Mouse (Mus musculus): Measurements from ENCODE around the gene 1700015G11Rik.
A peak's percentile ranks its signal among the peaks of the same experiment; 100 is the strongest.

1700015G11Rik gene

DNA sequence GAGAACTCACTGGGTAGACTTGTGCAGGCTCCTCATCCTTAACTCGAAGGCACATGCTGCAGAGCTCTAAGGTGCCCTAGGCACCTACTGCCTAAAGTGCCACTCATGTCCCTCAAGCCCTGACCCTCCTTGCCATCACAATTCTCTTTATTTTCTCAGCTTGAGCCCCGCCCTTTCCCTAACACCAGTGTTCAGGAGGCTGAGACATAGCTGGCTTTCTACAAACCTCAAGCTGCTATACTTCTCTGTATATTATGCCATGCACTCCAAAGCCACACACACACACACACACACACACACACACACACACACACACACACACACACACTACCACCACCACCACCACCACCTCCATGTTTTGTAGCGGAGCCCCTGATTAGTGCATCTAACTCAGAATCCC is at the start of gene 1700015G11Rik:
Gene 1700015G11Rik, minus strand, starts transcription at position 101 of the 400 bp plus-strand sequence.
- no peak for DNase-seq (ENCODE audit: low read depth, low spot score)

DNA sequence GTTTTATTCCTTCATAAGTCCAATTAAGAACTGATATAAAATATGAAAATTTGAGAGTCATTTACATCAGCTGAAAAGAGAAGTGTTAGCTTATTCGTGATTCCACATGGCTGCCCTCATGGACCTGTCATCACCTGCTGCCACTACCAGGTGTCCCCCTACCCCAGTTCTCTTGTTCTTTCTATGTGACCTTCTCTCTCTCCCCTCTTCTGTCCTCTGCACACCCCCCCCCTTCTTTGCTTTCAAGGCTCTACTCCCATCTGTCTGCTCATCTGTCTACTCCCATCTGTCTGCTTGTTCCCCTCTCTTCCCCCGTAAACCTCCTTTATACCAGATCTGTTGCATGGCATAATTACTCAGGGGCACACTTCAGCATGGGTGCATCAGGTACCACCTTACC is 41.4 kb upstream of the 1700015G11Rik start:
- DNase-seq (ENCODE audit: low read depth, low spot score), result no peak

DNA sequence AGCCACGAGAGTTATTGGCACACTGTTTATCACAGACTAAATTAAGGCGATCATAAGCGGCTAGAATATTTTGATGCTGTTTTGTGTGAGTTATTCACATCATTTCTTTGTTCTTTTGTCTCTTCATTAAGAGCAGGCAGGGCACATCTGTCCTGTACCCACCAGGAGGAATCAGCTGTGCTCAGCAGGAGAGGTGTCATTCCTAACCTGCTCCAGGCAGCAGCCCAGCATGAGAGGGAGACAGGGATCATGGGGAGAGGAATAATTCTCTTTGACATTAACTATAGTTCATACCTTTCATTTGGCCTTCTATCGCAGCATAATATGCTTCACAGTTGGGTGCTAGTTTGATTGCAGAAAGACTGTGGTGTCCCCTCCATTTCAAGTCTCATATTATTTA is 40.7 kb upstream of the 1700015G11Rik start:
- no peak for DNase-seq (ENCODE audit: low read depth, low spot score)

DNA sequence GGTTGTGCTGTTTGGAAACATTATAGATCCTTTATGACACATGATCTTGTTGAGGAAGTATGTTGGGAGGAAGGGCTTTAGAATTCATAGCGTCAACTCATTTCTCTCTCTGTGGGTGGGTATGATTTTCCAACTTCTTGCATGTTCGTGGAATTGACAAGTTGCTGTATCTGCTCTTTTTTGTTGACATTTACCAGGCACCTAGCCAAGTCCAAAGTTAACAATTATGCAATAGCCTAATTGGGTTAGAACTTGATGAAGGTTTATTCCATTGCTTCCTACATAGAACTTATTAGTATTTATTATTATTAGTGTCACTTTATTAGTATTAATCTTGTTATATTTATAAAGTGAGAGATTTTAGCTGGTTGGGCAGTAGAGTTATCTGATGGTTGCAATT is 40.3 kb upstream of the 1700015G11Rik start:
- DNase-seq (ENCODE audit: low read depth, low spot score), result no peak

DNA sequence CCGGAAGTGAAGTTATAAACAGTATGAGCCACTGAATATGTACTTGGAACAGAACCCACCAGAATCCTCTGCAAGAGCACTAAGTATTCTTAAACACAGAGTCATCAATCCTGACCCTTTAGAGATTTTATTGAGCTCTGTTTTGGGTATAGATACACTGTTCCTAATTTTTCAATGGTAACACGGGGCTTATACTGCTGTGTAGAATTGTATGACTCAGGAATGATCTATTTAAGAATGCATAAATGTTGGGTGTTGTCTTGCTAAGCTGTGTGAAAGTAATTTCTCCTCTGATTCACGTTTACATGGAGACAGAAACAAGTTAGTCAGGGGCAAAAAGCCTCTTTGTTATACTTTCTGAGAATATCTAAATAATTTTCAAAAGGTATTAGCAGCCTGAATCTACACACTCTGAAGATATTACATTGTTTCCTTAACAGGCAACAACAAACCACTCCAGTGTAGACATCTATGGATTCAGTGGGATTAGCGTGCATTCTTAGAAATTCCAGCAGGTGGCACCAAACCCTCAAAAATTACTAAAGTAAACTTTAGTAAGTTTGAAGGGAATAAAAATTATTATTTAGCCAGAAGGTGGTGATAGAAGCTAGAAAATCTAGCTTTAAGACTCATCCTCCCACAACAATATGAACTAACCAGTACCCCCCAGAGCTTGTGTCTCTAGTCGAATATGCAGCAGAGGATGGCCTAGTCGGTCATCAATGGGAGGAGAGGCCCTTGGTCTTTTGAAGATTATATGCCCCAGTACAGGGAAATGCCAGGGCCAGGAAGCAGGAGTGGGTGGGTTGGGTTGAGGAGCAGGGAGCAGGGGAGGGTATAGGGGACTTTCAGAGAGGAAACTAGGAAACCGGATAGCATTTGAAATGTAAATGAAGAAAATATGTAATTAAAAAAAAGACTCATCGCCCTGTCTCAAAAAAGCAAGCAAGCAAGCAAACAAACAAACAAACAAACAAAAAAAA is 22.4 kb upstream of the 1700015G11Rik start:
- DNase-seq (ENCODE audit: low read depth, low spot score), result peak; percentile 49

GRCm38 (mm10) chr7:52024050-52024626 is 8.6 kb upstream of the 1700015G11Rik start:
- no peak for DNase-seq (ENCODE audit: low read depth, low spot score)

GRCm38 (mm10) chr7:52022039-52022438 is 6.5 kb upstream of the 1700015G11Rik start:
- DNase-seq (ENCODE audit: low read depth, low spot score), result no peak

- peak; percentile 10 for DNase-seq (ENCODE audit: low read depth, low spot score)
Observed at GRCm38 (mm10) chr7:52015180-52015579, 348 bp downstream of the 1700015G11Rik start.

DNA sequence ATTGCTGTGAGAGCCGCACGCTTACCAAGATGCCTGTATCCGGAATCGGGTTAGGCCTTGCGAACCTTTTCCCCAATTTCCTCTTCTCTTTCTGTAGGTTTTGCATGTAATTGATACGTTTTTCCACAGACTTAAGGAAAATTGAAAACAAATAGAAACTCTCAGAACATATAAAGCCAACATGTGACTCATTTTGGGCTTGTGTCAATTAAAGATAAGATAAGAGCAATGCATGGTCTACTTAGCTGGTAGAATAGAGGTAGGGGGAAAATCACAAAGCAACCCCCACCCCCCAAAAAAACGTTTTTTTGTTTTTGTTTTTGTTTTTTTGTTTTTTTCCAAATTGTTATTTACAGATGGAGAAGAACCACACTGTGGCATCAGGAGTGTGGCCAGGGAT is 2.1 kb downstream of the 1700015G11Rik start:
- DNase-seq (ENCODE audit: low read depth, low spot score), result no peak

DNA sequence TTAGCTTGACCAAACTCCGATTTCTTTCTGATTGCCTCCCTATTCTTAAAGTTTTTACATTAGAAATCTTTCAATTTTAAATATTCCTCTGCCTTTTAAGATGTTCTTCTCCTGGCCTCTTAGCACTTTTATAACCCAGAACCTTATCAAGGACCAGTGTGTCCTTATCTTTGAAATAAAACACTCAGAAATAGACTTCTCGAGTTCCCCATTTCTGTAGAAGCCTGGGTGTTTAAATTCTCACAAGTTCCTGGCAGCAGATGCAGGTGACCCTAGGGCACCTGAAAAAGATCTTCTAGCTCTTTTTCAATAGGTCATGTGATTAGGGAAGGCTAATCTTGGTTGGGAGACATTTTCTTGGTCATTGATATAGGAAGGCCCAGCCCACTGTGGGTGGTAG is 8.4 kb downstream of the 1700015G11Rik start:
- DNase-seq (ENCODE audit: low read depth, low spot score), result no peak

GRCm38 (mm10) chr7:52006296-52006630 is 9.3 kb downstream of the 1700015G11Rik start:
- no peak for DNase-seq (ENCODE audit: low read depth, low spot score)

GRCm38 (mm10) chr7:52005511-52006295 is 9.8 kb downstream of the 1700015G11Rik start, which contains the start of gene Svip:
Svip (minus strand) TSS chr7:52006018.
- peak; percentile 98 for DNase-seq (ENCODE audit: low read depth, low spot score)

DNA sequence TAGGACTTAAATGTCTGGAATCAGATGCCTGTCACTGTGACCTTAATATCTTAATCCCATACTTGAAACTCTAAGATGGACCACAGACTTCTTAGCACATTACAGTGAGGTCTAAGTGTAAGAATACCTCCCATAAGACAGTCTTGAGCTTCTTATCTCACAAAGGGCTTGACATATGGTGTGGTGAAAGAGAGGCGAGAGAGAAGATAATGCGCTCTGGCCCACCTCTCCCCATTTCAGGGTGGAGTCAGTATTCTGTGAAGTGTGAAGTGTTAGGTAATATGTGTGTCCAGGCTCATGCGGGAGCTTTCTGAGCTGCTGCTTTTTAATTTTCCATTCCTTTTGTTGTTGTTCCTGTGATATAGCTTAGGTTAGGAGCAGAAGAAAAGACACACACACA is 24.5 kb downstream of the 1700015G11Rik start:
- DNase-seq (ENCODE audit: low read depth, low spot score), result no peak

GRCm38 (mm10) chr7:51986909-51987308 is 28.6 kb downstream of the 1700015G11Rik start:
- no peak for DNase-seq (ENCODE audit: low read depth, low spot score)

DNA sequence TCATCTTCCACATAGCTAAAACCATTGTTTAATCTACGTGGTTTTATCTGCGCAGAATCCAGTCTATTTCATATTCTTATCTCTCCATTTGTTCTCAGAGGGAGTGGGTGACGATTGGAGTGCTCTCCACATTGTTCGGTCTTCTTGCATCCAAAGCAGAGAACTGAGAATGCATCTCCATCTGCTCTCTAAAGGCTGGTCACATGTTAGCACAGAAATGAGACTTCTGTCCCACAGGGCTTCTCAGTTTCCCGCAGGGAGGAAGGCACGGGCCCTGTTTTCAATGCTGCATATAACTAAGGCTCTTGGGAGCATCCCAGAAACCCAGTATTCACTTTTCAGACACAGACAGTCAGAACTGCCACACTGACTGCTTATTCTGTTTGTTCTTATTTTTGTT is 29.8 kb downstream of the 1700015G11Rik start:
- DNase-seq (ENCODE audit: low read depth, low spot score), result no peak

DNA sequence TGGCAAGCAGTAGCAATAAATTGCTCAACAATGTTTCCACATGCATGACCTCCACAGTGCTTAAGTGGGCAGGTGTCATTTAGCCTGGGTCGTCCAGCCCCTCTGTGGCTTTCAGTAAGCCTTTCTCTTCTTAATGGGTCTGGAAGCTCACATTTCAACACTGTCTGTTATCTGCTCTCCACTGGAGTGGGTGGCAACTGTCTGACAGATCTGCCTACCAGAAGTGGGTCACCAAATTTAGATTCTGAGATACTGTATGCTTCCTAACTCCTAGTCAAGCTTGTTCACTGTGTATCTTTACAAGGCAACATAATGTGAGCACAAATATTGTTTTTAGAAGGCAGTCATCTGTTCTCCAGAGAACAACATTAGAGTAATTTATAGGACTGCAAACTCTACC is 33.2 kb downstream of the 1700015G11Rik start:
- no peak for DNase-seq (ENCODE audit: low read depth, low spot score)

GRCm38 (mm10) chr7:51979271-51979670 is 36.3 kb downstream of the 1700015G11Rik start:
- peak; percentile 30 for DNase-seq (ENCODE audit: low read depth, low spot score)

DNA sequence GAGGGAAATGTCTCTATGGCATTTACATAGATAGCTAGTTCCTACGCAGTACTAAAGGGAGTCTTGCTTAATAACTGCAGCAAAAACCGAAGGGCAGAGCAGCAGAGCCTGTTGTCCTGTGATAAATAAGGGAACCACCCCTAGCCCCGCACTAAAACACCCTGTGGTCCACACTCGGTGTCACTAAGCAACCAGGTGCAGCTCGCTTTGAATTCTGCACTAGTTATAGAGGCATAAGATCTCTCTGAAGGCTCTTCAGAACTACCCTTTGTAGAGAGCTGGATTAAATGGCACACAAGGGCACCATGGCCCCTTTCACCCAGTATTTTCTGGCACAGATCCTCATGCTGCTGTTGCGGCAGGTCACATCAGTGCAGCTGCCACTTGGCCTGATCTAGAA is 40.3 kb downstream of the 1700015G11Rik start:
- no peak for DNase-seq (ENCODE audit: low read depth, low spot score)

DNA sequence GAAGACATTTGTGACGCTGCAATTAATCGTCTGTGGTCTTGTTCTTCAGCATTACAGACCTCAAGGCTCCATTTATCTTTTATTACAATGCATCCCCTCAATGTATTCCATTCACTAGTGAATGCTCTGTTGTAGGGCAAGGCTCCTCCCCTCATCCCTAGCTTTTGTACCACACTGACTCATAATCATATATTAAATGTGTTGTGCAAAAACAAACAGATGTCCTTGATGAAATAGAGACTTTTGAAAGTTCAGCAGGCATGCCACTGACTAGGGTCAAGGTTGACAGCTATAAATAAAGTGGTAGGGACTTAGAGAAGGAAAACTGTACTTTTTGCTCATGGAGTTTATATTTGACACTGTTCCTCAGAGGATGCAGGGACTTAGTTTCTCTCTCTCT is 42.0 kb downstream of the 1700015G11Rik start:
- no peak for DNase-seq (ENCODE audit: low read depth, low spot score)

DNA sequence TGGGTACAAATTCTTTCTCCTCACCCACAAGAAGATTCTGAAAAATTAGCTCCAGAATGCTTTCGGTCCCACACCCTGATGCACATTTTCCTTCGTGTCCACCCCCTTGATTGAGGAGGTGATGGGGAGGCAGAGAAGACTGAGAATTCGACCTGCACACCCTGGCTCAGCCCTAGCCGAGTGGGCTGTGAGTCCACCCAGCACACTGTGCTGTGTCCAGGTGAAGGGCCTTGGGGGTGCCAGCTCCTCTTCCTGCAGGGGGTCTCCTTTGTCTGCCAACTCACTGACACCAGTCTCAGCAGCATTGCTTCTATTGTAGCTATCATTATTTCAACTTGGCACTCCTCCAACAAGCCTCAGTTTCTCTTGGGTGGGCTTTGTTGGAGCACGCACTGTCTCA is 42.4 kb downstream of the 1700015G11Rik start:
- DNase-seq (ENCODE audit: low read depth, low spot score), result no peak

DNA sequence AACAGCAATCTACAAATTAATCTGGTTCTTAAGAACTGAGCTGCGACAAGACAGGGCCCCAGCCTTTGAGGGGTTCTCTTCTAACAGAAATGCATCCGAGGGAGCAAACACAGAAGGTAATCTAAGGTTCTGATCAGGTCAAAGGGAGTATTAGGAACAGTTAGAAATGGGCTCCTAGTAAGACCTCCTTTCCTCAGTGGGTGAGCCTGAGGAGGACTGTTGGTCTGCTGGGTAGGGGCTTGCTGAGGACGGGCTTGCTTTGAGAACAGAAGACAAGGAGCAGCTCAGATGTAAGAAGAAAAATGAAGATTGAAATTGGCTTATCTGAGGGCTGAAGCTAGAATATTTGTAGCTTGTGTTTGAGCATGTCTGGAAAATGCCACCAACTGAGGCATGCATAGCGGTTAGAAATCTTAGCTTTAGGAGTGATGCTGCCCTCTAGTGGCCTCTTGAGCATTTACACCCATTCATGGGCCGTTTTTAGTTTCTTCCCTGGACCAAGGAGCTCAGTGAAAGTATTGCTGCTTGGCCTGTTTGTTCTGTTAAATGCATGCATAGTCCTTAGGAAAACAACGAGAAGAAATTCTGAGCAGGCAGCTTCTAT is 43.2 kb downstream of the 1700015G11Rik start:
- peak; percentile 51 for DNase-seq (ENCODE audit: low read depth, low spot score)

DNA sequence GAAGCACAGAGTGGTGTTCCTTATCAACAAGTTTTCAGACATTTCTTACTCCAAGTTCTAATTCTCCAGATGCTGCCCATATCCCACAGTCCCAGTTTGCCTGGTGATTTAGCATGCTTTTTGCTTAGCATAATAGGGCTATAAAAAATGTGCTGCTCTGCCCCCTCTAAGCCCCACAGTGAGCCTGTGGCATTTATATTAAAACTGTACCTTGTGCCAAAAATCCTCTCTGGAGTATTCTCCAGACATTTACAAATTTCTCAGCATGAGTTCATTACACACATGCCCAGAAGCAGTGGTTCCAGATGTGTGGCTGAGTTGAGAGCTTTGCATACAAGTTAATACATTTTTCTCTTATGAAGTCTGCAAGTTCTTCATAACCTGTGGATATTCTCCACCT is 46.1 kb downstream of the 1700015G11Rik start:
- no peak for DNase-seq (ENCODE audit: low read depth, low spot score)

Measured in ES-CJ7 (cell line).